Mouse (Mus musculus): ENCODE measurements around the gene Aldh1l1.

The Aldh1l1 gene

GRCm38 (mm10) chr6:90509085-90509484, 22.9 kb downstream of the Aldh1l1 start:
- DNase-seq = peak in 1 of 2 experiments; percentile 9

- no peak for DNase-seq
These were observed 26.2 kb downstream of the Aldh1l1 start for GRCm38 (mm10) chr6:90512416-90512815.

DNA sequence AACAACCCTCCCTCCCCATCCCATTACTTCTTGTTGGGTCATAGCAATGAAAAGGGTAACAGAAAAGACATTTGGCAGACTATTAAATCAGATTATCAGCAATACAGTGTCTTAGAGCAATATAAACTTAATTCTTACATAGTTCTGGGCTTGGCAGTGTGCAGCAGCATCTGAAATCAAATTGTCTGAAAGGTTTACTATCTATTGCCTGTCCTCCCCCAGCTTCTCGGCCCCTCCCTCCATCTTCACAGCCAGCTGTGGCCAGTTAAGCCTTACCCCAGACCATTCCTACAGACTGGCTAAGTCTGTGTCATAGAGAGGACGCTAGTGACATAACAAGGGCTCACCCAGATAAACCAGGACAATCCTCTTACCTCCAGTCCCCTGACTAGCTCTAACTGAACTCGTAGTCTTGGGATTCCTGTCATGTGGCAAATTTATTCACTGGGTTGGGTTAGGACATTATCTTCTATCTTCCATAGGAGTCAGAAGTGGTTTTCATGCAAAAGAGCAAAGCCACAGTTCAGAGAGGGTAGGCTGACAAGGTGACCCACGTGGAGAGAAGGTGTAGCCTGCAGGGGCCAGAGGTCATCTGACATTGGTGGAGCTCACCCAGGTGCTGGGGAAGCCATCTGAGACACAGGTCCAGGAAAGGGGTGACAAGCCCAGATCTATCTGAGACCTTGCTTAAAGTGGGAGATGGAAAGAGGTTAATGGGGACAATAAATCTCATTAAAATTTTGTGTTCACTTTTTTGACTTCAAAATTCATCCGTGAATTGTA, 27.0 kb downstream of the Aldh1l1 start:
- no peak for DNase-seq

- DNase-seq = no peak
These were observed 28.1 kb downstream of the Aldh1l1 start for GRCm38 (mm10) chr6:90514369-90514768.

DNA sequence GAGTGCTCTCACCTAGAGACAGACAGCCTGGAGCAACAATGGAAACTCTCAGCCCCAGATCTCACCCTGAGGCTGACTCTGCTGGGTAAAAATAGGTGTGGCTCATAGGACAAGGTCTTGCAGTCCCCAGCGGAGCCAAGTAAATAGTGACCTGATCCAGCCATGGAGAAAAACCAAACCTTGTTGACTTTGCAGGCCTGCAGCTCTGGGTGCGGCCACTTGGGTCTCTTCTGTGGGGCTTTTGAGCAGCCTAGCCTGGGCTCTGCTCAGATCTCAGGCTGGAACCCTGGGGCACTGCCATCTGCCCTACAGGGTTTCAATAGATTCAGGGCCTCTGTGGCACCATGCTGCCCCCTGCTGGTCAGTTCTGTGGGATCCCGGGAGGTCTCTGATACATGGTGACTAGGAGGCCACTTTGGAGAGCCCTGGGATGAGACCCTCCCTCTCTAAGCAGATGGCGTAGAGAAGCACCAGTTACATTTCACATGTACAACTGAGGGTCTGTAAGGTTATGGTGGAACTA, 28.7 kb downstream of the Aldh1l1 start:
- peak; percentile 19 to 28 for DNase-seq

GRCm38 (mm10) chr6:90518892-90519291, 32.7 kb downstream of the Aldh1l1 start:
- no peak for DNase-seq

DNA sequence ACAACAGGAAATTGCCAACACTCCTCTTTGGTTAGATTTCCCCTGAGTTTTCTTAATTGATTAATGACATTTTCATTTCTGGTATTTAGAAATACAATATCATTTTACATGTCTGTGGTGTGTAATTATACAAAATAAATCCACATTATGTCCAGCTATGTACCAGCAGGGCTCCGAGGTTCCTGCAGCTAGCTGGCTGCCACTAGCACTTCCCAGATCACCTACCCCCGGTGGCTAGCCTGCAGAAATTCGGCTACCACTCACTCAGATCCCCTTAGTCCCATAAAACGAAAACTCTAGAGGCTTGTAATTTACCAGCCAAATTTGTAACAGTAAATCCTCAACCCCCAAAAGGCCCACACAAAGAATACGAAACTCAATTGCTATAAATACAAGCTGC, 33.1 kb downstream of the Aldh1l1 start:
- no peak for DNase-seq

DNA sequence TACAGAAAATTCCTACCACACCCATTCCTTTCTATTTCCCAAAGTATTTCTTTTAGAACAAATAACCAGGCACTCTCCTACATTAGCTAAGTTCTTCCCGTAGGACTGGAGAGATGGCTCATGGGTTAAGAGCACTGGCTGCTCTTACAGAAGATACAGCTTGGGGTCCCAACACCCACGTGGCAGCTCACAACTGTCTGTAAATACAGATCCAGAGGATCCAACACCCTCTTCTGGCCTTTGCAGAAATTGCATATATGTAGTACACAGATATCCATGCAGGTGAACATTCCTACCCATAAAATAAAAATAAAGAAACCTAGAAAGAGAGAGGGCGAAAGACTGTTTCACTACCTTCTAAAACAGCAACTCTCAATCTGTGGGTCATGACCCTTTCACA, 40.2 kb downstream of the Aldh1l1 start:
- no peak for DNase-seq

DNA sequence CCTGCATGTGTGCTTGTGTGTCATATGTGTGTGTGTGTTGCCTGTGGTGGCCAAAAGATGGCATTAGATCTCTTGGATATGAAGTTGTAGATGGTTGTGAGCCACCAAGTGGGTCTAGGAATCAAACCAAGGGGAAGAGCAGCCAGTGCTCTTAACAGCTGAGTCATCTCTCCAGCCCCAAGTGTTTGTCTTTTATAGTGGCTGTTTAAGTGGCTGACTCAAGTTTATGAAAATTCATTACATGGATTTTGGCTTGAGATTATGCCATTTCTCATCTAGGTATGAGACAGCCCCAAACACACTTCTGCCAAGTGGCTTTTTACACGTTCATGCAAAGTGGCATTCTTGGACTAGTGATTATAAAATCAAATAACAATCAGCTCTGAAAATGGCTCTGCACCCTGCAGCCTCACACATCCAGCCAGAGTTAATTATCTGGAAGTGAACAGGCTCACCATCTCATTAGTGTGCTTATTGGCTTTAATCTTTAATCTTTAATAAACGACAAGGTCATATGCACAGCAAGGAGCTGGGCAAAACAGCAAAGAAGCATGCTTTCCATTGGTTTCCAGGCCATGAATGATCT, 43.3 kb downstream of the Aldh1l1 start:
- DNase-seq = no peak

DNA sequence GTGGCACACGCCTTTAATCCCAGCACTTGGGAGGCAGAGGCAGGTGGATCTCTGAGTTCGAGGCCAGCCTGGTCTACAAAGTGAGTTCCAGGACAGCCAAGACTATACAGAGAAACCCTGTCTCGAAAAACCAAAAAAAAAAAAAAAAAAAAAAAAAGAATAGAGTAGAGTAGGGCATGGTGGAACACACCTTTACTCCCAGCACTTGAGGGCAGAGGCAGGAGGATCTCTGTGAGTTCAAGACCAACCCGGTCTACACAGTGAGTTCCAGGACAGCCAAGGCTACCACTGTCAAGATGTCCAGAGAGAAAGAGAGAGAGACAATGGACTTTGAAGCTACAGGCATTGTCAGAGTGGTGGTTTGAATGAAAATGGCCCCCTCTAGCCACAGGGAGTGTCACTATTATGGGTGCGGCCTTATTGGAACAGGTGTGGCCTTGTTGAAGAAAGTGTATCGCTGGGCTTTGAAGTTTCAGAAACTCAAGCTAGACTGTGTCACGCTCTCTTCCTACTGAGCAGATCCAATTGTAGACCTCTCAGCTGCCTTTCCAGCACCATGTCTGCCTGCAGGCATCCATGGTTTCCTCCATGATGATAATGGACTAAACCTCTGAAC, 46.5 kb downstream of the Aldh1l1 start:
- DNase-seq = no peak

DNA sequence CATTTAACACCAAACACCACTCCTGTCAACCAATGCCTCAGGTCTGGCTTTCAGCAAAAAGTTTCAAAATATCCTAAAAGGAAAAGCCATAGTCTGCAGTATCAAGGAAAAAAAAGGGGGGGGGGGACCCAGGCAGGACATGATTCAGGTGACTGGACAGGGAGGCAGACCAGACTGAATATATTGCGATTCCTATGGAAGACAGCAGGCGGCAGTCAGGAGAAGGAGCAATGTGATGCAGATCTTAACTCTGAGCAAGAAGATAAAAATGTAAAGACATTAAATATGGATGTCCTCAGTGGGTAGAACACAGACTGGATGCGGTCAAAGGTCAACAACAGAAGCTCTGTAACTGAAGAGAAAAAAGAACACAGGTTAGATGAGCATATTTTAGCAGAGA, 47.3 kb downstream of the Aldh1l1 start:
- DNase-seq = no peak

- DNase-seq = no peak
These were observed 48.7 kb downstream of the Aldh1l1 start for GRCm38 (mm10) chr6:90534701-90535475.

GRCm38 (mm10) chr6:90536824-90537223, 50.6 kb downstream of the Aldh1l1 start:
- no peak for DNase-seq

DNA sequence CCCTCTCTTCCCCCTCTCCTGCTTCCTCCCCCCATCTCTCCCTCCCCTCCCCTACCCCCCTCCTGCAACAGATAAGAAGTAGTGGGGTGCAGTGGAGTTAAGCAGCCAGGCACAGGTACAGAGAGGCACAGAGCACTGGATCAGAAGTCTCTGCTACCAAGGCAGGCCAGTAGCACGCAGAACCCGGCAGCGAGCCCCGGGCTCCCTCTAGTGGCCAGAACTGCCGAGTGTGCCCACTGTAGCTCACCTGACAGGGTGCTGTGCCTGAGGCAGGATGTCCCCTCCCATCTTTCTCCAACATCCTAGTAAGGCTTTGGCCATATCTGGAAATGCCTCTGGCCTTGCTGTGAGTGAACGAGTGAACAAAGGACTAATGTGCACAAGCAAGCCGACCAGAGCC, 51.7 kb downstream of the Aldh1l1 start:
- DNase-seq = peak; percentile 43 to 44

GRCm38 (mm10) chr6:90539271-90539670, 53.0 kb downstream of the Aldh1l1 start:
- no peak for DNase-seq

- DNase-seq = no peak
These were observed 54.3 kb downstream of the Aldh1l1 start for GRCm38 (mm10) chr6:90540520-90540919.

GRCm38 (mm10) chr6:90541367-90541772, 55.1 kb downstream of the Aldh1l1 start:
- DNase-seq = no peak

DNA sequence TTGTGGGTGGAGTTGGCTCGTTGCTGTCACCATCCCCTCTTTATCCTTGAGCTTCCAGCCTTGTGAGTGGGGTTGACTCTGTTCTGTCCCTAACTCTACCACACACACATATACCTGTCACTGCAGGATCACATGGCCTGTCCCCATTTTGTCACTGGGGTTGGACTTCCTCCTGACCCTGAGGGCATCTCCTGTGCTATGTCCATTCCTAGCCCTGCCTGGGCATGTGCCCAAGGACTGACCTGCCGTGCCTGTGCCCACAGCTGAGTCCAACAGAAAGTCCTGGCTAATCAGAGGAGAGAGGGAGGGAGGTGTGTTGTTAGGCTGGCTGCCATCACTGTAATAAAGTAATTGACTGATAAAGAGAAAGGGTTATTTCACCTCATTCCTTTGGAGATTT, 58.2 kb downstream of the Aldh1l1 start:
- DNase-seq = no peak

GRCm38 (mm10) chr6:90546274-90546673, 60.0 kb downstream of the Aldh1l1 start:
- DNase-seq = no peak

DNA sequence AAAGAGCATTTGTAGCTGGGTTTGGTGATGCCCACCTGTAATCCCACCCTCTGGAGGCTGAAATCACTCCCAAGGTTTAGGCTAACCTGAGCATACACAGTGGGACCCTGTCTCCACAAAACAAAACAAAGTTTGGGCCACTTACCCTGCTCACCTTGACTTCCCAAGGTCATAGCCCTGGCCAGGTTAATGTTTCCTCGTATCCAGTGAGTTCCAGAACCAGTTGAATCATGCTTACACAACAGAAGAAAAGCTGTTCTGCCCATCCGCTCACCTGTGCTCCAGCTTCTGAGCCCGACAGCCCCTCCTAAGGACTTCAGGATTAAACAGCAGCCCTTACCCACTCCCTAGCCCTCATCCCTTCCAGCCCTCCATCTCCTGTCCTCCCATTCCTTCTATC, 60.8 kb downstream of the Aldh1l1 start:
- no peak for DNase-seq

DNA sequence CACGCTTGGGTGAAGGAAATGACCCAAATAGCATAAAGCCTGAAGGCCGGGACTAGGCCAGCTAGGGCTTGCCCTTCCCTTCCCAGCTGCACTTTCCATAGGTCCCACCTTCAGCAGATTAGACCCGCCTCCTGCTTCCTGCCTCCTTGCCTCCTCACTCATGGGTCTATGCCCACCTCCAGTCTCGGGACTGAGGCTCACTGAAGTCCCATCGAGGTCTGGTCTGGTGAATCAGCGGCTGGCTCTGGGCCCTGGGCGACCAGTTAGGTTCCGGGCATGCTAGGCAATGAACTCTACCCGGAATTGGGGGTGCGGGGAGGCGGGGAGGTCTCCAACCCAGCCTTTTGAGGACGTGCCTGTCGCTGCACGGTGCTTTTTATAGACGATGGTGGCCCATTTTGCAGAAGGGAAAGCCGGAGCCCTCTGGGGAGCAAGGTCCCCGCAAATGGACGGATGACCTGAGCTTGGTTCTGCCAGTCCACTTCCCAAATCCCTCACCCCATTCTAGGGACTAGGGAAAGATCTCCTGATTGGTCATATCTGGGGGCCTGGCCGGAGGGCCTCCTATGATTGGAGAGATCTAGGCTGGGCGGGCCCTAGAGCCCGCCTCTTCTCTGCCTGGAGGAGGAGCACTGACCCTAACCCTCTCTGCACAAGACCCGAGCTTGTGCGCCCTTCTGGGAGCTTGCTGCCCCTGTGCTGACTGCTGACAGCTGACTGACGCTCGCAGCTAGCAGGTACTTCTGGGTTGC, 64.1 kb downstream of the Aldh1l1 start:
- DNase-seq = peak in 1 of 2 experiments; percentile 15

DNA sequence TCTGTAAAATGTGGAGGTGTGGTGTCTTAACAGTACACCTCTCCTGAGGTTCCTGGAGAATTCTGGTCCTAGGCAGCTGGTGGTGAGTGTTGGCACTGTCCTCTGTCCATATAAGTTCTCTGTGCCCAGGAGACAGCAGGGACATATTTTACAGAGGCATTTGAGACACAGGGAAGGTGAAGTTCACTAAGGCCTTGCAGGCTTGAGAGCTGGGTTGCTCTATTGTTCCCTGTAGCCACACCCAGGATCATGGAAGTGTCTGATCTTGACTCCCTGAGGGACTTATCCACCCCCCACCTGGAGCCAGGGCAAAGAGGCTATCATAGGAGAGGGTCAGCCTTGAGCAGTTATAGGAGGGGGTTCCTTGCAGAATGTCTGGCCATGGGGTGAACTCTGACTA, 65.0 kb downstream of the Aldh1l1 start:
- no peak for DNase-seq

Measured in thymus, adult 18-20 months (tissue).